Mouse (Mus musculus) embryonic facial prominence, embryonic 15.5 days (tissue): ENCODE measurements around the gene Cyfip2. TPM values are rescaled to one million over a fixed set of nuclear protein-coding genes. Genes with fewer than 3 reads are reported as not detected.

Experiments used
- ATAC-seq: fragments of 200-750 bp; cut with Nextera tagmentation; 2 replicates; pipeline ENCODE4 v1.8.0; 2017; ENCODE audit warnings: low read depth, moderate TSS enrichment; ENCODE audit not compliant: insufficient number of reproducible peaks, low FRiP score, low TSS enrichment
- H3K27ac ChIP-seq: fragments of 300-500 bp; sonication (generic); replicated peaks from 2 replicates; pipeline ENCODE4 v1.5.1; 2015; ENCODE audit warnings: mild to moderate bottlenecking, inconsistent platforms
- H3K27me3 ChIP-seq: fragments of 300-500 bp; sonication (generic); 2 replicates; pipeline ENCODE4 v1.6.1; 2015; ENCODE audit warnings: inconsistent platforms
- H3K36me3 ChIP-seq: fragments of 300-500 bp; sonication (generic); 2 replicates; pipeline ENCODE4 v1.6.1; 2015; ENCODE audit warnings: mild to moderate bottlenecking, inconsistent platforms
- H3K4me1 ChIP-seq: fragments of 300-500 bp; sonication (generic); 2 replicates; pipeline ENCODE4 v1.6.1; 2015; ENCODE audit warnings: inconsistent platforms
- H3K4me2 ChIP-seq: fragments of 300-500 bp; sonication (generic); replicated peaks from 2 replicates; pipeline ENCODE4 v1.6.1; 2015; ENCODE audit warnings: mild to moderate bottlenecking, inconsistent platforms
- H3K4me3 ChIP-seq: fragments of 300-500 bp; sonication (generic); replicated peaks from 2 replicates; pipeline ENCODE4 v1.5.1; 2015; ENCODE audit warnings: mild to moderate bottlenecking, inconsistent platforms
- H3K9ac ChIP-seq: fragments of 300-500 bp; sonication (generic); 2 replicates; pipeline ENCODE4 v1.6.1; 2015; ENCODE audit warnings: inconsistent platforms
- H3K9me3 ChIP-seq: fragments of 300-500 bp; sonication (generic); replicated peaks from 2 replicates; pipeline ENCODE4 v1.6.1; 2016; ENCODE audit warnings: inconsistent platforms
- whole genome bisulfite sequencing: fragments of 180-500 bp; shearing (Covaris S2); methylation state at CpG from one replicate; pipeline ENCODE4 v1.1.7; 2015; 5-methylcytosine and 5-hydroxymethylcytosine counted together
- polyA plus RNA-seq: library from polyadenylated mRNA; unstranded; fragments of >200 nt; fragmentation: Nextera tagmentation; extraction: Ambion mirVana; gene quantifications from 2 replicates; pipeline ENCODE4 v1.2.1, GENCODE M21; 2015

Cyfip2 gene
- polyA plus RNA-seq, 1 experiment from 2014 or later: 14.2 TPM

DNA sequence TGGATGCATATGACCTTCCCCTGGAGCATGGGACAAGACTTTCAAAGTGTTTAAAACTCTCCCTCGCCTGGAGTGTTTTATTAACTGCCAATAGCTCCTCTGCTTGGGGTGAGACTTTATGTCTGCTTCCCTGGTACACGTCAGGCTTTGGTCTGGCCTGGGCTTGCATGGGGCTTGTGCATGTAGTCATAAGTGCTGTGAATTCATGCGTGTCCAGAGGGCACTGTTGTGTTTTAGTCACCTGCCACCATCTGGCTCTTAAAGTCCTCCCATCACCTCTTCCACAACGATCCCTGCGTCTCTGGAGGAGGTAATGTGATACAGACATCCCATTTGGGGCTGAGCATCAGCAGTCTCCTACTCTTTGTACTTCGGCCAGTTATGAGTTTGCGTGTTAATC, 8.9 kb upstream of the Cyfip2 start:
- Histone ChIP-seq H3K9ac (no peak overlapping the region), H3K4me1 (no peaks in the 10 kb centered on the region), H3K36me3 (no peaks in the 10 kb centered on the region), H3K9me3 (no peaks in the 10 kb centered on the region), H3K4me2 (no peak overlapping the region), H3K4me3 (no peak overlapping the region), H3K27ac (no peak overlapping the region), H3K27me3 (no peaks in the 10 kb centered on the region)
- 47% methylated on average over 7 of the region's 7 CpGs for WGBS
- no peak for ATAC-seq

DNA sequence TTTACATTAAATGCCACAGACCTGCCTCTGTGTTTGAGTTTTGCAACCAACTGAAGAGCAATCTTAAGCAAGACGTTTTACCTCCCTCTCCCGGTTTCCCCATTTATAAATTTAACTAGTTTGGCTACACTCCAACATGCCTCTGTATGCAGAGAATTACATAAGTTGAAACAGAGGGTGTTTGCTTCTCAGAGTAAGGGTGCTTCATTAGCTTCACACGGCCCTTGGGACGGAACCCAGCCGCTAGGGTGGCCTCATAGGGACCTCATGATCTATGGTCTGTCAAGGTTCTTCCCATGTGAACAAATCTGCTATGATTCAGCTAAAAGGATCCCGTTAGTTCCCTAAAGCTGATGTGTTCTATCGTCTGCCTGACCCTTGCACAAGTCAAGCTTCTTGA, 1.9 kb upstream of the Cyfip2 start:
- no peak overlapping the region for H3K9ac ChIP-seq
- H3K27ac ChIP-seq: no peak overlapping the region
- no peak overlapping the region for H3K4me3 ChIP-seq
- 0 out of 2 replicates have a peak, but pooled peaks cover 3% of the 10 kb centered on the region for H3K27me3 ChIP-seq
- H3K4me2 ChIP-seq: no peak overlapping the region
- H3K36me3 ChIP-seq: no peaks in the 10 kb centered on the region
- WGBS: 51% methylated on average over 7 of the region's 7 CpGs
- ATAC-seq: no peak
- H3K9me3 ChIP-seq: no peaks in the 10 kb centered on the region
- H3K4me1 ChIP-seq: peaks cover 13% of the 10 kb centered on the region

DNA sequence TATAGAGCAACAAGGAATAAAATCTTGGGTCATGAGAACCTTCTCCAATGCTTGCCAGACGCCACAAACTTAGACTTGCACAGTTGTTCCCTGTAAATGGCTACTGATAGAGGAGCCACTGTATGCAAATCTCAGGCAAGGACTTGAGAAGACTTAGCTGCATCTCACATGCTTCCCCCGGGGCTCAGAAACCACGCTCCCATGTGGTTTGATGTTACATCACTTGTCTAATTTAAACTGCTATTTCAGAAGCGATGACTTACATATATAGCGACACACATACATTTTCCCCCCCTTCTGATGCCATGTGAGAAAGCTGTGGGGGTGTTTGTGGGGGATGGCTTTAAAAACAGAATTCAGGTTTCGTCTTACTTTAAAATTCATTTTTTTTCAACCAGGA, 1.2 kb upstream of the Cyfip2 start:
- 0 out of 2 replicates have a peak, but pooled peaks cover 3% of the 10 kb centered on the region for H3K27me3 ChIP-seq
- no peak for ATAC-seq
- H3K9me3 ChIP-seq: no peaks in the 10 kb centered on the region
- no peak overlapping the region for H3K9ac ChIP-seq
- no peak overlapping the region for H3K27ac ChIP-seq
- no peak overlapping the region for H3K4me3 ChIP-seq
- 32% methylated on average over 6 of the region's 6 CpGs for WGBS
- H3K4me1 ChIP-seq: peaks cover 13% of the 10 kb centered on the region
- no peak overlapping the region for H3K4me2 ChIP-seq
- no peaks in the 10 kb centered on the region for H3K36me3 ChIP-seq

DNA sequence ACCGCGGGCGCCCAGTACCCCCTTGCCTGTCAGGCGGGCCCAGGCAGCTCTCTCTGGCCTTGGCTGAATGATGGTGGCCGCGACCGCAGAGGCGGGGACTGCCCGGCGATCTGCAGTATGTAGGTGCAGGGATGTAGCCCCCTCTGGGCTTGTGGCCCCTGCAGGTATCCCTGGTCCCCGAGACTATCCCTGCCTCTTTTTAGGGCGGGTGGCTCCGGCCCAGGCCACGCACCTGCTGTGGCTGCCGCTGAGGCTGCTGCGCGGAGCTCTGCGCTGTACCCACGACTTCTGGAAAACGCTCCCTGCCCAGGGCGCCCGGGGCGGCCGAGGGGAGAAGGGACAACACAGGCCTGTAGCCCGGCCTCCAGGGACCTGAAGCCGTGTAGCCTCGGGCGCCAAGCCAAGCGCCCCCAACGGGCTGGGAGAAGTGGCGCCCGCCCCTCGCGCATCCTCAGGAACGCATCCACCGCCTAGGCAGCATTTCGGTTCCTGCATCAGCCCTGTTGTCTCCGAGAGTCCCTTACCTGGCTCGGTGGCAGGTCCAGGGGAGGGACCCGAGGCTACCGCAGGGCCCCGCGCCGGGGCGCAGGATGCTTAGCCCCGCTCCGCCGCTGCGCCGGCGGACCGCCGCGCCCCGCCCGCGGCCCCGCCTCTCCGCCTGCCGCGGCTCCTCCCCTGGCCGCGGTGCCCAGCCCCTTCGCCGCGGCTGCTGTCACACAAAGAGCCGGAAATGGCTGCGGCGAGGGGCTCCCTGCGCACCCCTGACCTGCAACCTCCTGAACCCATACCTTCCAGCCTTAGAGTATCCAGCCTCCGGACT, 746 bp downstream of the Cyfip2 start:
- WGBS: under 1% methylated on average over 69 of the region's 71 CpGs

DNA sequence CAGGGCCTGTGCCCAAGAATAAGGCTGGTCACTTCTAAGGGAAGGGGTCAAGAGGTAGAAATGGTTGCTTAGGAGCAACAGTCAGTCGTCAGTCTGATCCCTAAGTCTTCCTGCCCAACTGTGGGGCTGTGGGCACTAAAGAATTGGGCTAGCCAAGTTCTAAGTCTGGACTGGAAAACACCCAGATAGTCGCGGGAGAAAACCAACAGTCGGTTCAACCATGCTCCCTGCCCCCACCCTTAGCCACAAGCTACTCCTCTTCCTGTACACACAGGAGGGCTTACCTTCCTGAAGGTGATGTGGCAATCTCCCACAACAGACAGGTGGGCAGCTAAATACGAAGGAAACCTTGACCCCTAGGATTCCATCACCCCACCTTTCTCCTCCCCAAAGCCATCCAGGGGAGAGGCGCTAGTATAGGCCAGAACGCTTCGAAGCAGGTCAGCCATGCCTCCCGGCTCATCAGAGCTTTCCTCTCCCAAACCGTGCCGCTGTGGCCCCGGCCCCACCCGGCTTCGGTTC, 1.4 kb downstream of the Cyfip2 start:
- ATAC-seq: 0 out of 2 replicates have a peak, but pooled peaks have one; percentile 0
- no peaks in the 10 kb centered on the region for H3K36me3 ChIP-seq
- peak overlapping the region; percentile 68 for H3K4me3 ChIP-seq
- 0 out of 2 replicates have a peak, but pooled peaks cover 3% of the 10 kb centered on the region for H3K27me3 ChIP-seq
- peak overlapping the region; percentile 98 for H3K4me2 ChIP-seq
- no peak overlapping the region for H3K27ac ChIP-seq
- H3K9me3 ChIP-seq: no peaks in the 10 kb centered on the region
- WGBS: 17% methylated on average over 14 of the region's 14 CpGs
- H3K9ac ChIP-seq: peak overlapping the region; percentile 29; the same call in 1 of the 2 replicates
- peaks cover 13% of the 10 kb centered on the region for H3K4me1 ChIP-seq

More for the DNA sequence above, 746 bp downstream of the Cyfip2 start:
- Histone ChIP-seq H3K27me3 (0 out of 2 replicates have a peak, but pooled peaks cover 3% of the 10 kb centered on the region), H3K27ac (no peak overlapping the region), H3K36me3 (no peaks in the 10 kb centered on the region), H3K4me1 (peaks cover 13% of the 10 kb centered on the region), H3K4me2 (peak overlapping the region; percentile 98), H3K9me3 (no peaks in the 10 kb centered on the region), H3K4me3 (peak overlapping the region; percentile 68), H3K9ac (peak overlapping the region; percentile 29)
- ATAC-seq: peak; percentile 75

DNA sequence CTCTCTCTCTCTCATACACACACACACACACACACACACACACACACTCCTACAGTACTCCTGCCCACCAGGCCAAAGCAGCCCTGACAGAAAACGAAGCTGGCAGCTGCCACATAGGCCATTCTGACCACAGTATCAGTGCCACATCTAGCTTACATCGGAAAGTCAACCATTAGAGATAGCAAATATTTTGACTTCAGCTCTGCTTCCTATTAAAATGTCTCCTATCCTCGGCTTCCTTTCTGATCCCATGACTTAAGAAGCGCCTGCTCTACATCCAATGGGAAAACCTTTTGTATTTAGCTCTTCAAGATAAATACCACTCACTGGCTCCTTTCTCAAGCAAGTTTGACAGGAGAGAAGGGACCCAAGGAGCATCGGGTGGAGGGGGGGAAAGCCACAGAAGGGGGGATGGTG, 2.0 kb downstream of the Cyfip2 start:
- Histone ChIP-seq H3K27ac (no peak overlapping the region), H3K9ac (no peak overlapping the region)

DNA sequence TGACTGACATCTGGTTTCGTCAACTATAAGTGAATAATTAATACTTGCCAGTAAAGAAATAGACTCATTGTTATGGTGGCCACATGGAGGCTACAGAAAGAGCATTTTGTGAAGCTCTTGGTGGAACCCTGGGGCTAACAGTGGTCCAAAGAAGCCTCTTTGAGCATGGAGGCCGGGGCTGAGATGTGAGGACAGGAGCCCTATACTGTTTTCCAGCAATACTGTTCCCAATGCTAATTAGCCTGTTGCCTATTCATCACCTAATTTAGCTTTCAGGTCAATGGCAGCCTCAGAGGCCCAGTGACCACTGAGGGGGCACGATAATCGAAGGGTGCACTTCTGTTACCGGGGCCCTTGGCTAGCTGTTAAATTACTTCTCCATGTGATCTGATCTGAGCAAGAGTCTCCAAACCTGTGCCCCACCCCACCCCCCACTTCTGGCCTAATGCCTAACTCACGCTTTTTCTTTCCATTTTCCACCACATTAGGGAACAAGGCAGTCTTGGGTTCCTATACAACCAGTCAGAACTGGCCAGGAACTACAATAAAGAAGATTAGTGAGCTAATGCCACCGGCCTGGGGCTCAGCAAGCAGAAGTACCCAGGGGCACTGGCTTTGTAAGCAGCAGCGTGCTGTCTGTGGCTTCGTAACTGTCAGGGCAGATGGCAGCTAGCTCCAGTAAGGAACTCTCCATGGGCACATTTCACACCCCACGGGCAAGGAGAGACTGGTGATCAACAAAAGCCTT, 2.7 kb downstream of the Cyfip2 start:
- H3K4me3 ChIP-seq: no peak overlapping the region
- peak overlapping the region; percentile 98; the same call in 1 of the 2 replicates for H3K4me2 ChIP-seq
- 60% methylated on average over 10 of the region's 10 CpGs for WGBS
- no peaks in the 10 kb centered on the region for H3K36me3 ChIP-seq
- no peak for ATAC-seq
- H3K9ac ChIP-seq: no peak overlapping the region
- H3K27ac ChIP-seq: no peak overlapping the region
- H3K4me1 ChIP-seq: peaks cover 13% of the 10 kb centered on the region
- H3K27me3 ChIP-seq: 0 out of 2 replicates have a peak, but pooled peaks cover 3% of the 10 kb centered on the region
- H3K9me3 ChIP-seq: no peaks in the 10 kb centered on the region

More for the DNA sequence above, 2.0 kb downstream of the Cyfip2 start:
- no peaks in the 10 kb centered on the region for H3K9me3 ChIP-seq
- no peak for ATAC-seq
- peak overlapping the region; percentile 68; the same call in 1 of the 2 replicates for H3K4me3 ChIP-seq
- no peaks in the 10 kb centered on the region for H3K36me3 ChIP-seq
- H3K27me3 ChIP-seq: 0 out of 2 replicates have a peak, but pooled peaks cover 3% of the 10 kb centered on the region
- peaks cover 13% of the 10 kb centered on the region for H3K4me1 ChIP-seq
- 67% methylated on average over 5 of the region's 5 CpGs for WGBS
- H3K4me2 ChIP-seq: peak overlapping the region; percentile 98; the same call in 1 of the 2 replicates

DNA sequence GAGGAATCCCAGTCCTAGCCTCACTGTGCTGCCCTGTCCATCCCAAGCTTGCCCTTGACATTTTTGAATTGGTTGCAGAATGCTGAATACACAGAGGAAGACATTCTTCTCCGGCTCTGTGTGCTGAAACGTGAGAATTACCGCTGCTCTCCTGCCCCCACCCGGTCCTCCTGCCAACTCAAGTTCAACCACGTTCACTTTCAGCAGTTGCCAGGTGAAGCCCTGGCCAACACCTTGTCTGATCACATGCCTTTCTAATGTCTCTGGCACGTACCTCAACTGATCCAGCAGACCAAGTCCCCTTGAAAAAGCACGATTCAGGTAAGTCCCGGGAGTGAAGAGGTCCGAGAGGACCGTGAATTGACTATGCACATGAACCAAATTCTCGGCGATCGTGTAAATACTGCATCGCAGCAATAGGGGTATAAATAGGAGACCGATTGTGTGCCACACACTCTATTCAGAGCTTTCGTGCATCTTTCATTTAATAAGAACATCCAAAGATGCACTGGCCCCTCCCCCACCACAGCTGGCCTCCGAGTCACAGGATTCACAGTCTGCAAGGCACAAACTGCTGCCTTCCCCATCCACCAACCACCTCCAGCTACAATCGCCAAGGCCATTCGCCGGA, 3.4 kb downstream of the Cyfip2 start:
- 0 out of 2 replicates have a peak, but pooled peaks cover 3% of the 10 kb centered on the region for H3K27me3 ChIP-seq
- 67% methylated on average over 20 of the region's 20 CpGs for WGBS
- H3K27ac ChIP-seq: no peak overlapping the region
- no peak overlapping the region for H3K4me3 ChIP-seq
- H3K36me3 ChIP-seq: no peaks in the 10 kb centered on the region
- no peak overlapping the region for H3K4me2 ChIP-seq
- no peaks in the 10 kb centered on the region for H3K9me3 ChIP-seq
- no peak overlapping the region for H3K9ac ChIP-seq
- ATAC-seq: no peak
- peaks cover 13% of the 10 kb centered on the region for H3K4me1 ChIP-seq

DNA sequence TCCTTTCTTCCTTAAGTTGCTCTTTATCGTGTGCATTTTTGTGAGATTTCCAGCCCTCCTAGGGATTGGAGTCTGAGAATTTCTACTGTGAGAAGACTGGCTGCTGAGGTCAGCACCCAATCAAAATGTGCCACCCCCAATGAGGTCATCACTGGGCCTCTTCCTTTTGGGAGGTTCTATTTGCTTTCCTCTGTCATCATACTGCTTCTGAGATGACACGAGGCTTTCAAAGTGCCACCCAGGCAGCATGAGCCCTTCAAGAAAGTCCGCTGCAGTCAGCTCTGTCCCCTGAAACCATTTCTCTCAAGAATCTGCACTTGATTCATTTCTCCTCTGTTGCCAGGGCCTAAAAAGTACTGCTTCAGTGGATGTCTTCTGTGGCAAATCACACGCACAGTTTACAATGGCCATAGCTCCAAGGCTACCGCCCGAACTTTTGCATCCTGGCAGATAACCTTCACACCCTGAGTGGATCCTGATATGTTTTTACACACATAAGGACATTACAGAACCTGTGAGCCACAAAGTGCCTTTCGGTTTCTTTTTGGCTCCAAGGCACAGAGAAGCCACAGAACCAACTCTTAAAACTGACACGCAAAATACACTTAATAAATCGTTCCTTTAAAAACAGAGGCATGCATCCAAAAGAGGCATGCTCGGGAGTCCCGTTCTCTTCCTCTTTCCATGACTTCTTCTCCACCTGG, 4.2 kb downstream of the Cyfip2 start:
- 82% methylated on average over 11 of the region's 11 CpGs for WGBS
- no peaks in the 10 kb centered on the region for H3K36me3 ChIP-seq
- no peak overlapping the region for H3K4me2 ChIP-seq
- no peak overlapping the region for H3K9ac ChIP-seq
- H3K9me3 ChIP-seq: no peaks in the 10 kb centered on the region
- no peak for ATAC-seq
- H3K27me3 ChIP-seq: 0 out of 2 replicates have a peak, but pooled peaks cover 3% of the 10 kb centered on the region
- H3K4me3 ChIP-seq: no peak overlapping the region
- H3K4me1 ChIP-seq: peaks cover 13% of the 10 kb centered on the region
- H3K27ac ChIP-seq: no peak overlapping the region

DNA sequence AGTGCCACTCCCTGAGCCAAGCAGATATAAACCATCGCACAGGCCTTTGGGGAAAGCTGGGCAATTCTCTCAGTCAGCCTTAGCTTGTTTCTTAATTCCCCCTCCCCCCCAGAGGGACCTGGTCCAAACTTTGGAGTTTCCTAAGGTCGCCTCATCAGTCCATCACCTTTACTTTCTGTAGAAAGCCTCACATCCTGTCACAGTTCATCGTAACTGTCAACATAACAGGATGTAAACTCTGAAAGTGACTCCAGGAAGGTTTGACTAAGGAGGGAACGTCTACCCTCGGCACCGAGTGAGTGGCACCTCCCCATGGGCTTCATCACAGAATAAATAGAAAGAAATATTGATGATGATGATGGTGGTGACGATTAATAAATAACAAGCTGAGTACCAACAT, 4.9 kb downstream of the Cyfip2 start:
- Histone ChIP-seq H3K36me3 (no peaks in the 10 kb centered on the region), H3K27me3 (0 out of 2 replicates have a peak, but pooled peaks cover 3% of the 10 kb centered on the region), H3K4me1 (peaks cover 13% of the 10 kb centered on the region), H3K27ac (no peak overlapping the region), H3K4me2 (no peak overlapping the region), H3K4me3 (no peak overlapping the region), H3K9ac (no peak overlapping the region), H3K9me3 (no peaks in the 10 kb centered on the region)
- ATAC-seq: no peak
- WGBS: 90% methylated on average over 7 of the region's 7 CpGs
